Mouse (Mus musculus) heart, postnatal 25 days (tissue): ENCODE measurements around the gene Foxp1. TPM values are rescaled to one million over a fixed set of nuclear protein-coding genes. Genes with fewer than 3 reads are reported as not detected.

Experiments used
- DNase-seq: peaks from one replicate; pipeline ENCODE4 v3.0.0; 2022; ENCODE audit warnings: low spot score
- intact Hi-C: fragments of 180-260 bp; cut with DNase I; formaldehyde crosslinking; loops from one replicate; pipeline ENCODE4 v1.15.1; 2025
- total RNA-seq, 2 experiments: library from RNA; stranded (reverse); gene quantifications; 2 replicates each; pipeline ENCODE4 v1.2.3; 2021

Gene Foxp1
- total RNA-seq, 2 experiments from 2014 or later, result 33.6 to 35.3 TPM

DNA sequence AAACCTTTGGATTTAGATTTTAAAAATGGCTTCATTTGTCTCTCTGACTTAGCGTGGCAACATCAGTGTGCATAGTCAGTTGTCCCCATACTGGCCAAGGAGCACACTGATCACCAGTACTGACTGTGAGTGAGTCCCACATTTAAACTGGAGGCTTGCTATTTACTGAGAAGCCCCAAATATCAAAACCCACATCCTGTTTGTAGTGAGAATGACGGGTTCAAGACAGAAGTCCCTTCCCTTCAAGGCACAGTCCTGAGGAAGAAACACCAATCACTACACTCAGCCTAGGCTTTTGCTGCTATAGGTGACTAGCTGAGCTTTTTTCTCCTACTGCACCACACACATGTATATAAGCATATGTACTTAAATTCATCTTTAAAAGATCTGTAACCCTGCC lies 264.8 kb downstream of the Foxp1 start:
- intact Hi-C loops, result loop anchor here (10.0 kb wide), 1 partner anchor 283 kb away; no protein-coding TSS in a partner anchor
- no peak for DNase-seq

DNA sequence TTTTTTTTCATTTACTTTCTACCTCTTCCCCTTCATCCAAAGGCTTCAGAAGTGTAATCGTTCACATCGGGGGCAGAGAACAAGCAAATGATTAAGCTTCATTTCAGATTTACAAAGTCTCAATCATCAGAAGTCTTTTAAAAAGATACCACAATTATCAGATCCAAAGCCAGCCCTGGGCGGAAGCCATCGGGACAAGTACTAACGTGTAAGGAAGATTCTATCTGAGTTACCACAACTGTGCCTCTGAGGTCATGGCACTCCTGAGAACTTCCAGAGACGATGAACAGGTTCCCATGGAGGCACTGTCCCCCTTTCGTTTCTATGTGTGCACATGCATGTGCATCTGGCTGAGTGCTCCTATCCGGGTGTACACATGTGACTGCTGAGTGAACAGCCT lies 269.2 kb downstream of the Foxp1 start:
- no peak for DNase-seq
- intact Hi-C loops, result loop anchor here (10.0 kb wide), 1 partner anchor 279 kb away; no protein-coding TSS in a partner anchor

DNA sequence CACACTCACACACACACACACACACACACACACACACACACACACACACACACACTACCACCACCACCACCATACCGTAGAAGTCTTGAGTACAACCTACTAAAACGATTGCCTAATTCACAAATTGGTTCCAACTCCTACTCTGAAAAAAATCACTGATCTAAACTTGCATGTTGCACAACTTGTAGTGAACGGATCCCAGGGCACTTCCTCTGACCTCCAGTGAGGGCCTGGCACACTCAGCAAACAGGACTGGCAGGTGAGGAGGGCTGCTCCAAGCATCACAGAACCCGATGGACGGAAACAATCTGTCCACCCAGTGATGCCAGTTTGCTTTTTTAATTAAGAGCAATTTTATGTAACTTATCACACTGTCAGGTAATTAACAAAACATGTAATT lies 269.7 kb downstream of the Foxp1 start:
- no peak for DNase-seq
- intact Hi-C loops, result loop anchor here (10.0 kb wide), 1 partner anchor 278 kb away; no protein-coding TSS in a partner anchor

DNA sequence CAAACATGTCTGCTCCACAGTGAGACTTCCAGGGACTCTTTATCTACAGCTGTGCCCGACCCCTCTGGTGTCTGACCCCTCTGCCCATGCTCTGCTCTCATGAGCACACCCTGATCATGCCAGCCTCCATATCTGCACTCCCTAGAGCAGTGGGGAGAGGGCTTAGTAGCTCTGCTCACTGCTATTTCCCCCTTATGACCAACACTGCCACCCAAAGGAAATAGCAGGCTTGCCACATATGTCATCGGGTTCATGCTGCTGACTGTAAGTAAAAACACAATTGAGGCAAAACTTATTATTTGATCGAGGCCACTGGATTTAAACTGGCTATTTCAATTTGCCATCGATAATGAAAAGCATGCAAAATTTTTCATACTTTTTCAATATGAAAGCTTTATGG lies 270.6 kb downstream of the Foxp1 start:
- intact Hi-C loops, result loop anchor here (10.0 kb wide), 1 partner anchor 277 kb away; no protein-coding TSS in a partner anchor
- no peak for DNase-seq

DNA sequence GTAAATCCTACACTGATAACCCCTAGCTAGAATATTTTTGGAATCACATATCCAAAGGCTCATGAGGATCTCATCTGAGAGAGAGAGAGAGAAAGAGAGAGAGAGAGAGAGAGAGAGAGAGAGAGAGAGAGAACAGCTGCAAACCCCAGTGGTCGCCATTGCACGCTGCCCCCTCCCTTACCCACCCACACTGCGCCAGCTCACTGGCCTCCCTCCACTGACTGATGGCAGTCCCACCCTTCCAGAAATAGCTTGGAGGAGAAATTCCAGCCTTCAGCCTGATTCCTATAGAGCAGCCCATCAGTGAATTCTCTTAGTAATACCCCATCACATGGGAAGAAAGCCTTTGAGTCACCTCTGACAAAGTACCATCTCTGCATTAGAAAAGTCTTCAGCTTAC lies 271.3 kb downstream of the Foxp1 start:
- intact Hi-C loops, result loop anchor here (10.0 kb wide), 1 partner anchor 276 kb away; no protein-coding TSS in a partner anchor
- no peak for DNase-seq

DNA sequence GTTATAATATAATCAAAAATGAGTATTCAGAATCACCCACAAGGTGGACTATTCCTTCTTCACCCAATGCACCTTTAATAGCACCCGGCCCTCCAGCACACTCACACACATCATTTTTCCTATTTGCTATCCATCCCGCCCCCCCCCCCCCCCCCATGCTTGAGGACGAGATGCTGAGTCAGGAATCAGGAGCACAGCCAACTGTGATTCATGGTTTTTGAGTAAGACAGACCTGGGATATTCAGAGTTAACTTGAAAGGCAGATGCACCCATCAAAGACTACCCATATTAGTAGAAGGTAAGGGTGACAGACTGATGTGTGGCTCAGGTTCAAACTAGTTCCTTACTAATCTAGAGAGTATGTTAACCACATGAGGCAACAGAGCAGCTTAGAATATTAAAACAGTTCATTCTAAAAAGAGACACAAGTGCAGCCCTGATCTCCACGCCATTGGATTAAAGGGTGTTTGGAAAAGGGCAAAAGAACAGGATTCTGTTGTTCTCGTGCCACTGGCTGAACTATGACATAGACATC lies 273.0 kb downstream of the Foxp1 start:
- no peak for DNase-seq
- intact Hi-C loops, result loop anchor here (10.0 kb wide), 1 partner anchor 275 kb away; no protein-coding TSS in a partner anchor

DNA sequence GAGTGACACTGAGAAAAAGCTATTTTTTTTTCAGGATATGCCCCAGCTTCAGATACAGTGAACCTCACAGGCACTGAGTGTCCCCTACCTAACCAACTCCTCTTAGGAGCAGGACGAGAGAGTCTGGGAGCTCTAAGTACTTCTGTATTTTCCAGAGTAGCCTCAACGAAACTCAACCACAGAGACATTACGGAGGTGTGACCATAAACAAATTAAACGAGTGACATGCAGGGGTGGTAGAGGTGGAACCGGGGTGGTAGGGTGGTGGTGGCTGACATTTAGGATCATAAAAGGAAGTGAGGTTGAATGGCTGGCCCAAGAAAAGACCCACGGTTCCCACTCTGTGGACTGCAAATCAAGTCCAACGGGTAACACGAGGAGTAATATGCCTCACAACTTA lies 274.1 kb downstream of the Foxp1 start:
- DNase-seq, result no peak
- intact Hi-C loops, result no loop called here

DNA sequence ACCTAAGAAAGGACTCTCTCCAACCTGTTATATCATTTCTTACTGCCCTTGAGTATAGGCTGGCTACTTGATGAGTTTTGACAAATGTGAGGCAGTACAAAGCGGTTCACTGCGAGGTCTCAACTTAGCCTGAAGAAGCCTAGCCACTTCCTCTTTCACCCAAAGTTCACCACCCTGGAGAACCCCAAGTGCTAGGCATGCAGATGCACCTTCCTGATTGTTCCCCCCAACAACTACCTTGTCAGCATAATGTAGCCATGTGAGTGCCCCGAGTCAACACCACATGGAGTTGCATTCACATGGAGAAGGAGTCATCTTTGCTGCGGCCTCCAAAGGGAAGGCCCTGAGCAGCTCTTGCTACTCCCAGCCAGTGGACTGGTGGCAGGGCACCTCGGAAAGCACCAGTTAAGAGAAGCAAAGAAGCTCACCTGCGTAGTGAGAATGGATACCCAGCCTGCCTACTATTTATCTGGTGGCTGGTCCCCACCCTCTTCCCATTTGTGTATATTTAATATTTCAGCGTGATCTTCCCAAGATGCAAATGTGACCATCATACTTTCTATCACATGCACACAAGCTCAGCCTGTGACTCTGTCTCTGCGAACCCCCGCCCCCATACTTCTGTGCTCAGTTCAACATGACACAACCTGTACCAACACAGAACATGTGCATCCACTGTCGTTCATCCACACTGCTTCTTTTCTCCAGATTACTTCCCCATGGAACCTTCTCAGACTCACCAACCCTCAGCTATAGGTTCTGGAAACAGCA lies 280.7 kb downstream of the Foxp1 start:
- DNase-seq, result no peak
- intact Hi-C loops, result no loop called here

DNA sequence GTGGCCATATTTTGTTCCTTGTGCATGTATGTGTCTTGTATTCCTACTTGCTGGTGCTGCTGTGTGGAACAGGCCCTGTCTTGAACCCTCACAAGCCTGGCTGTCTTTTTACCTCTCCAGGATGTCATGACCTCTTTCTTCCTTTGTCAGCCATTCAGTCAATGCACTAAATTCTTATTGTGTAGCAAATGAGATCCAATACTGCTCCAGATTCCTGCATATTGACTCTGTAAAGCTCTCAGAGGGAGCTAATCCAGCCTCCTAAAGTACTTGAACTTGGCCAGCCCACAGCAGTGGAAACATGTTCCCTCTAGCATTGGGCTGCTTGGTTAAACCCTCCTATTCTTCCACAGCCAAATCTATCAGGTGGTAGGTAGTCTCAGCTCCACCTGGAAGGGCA lies 281.8 kb downstream of the Foxp1 start:
- no peak for DNase-seq
- intact Hi-C loops, result no loop called here

DNA sequence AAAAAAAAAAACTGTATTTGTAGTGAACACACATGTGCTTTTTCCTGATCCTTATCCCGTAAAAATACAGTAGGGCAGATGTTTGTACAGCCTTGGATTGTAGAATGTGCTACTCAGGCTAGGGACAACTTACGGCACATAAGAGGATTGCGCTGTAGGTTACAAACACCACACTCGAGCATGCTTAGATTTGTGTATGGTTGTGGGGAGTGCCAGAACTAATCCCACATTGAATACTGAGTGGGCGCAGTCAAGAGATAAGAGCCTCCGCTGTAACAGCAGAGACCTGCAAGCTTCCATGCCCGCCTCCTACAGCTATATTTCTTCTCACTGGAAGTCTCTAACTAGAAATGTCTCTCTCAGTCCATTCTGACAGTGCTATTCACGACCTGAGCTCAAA lies 286.9 kb downstream of the Foxp1 start:
- intact Hi-C loops, result no loop called here
- DNase-seq, result no peak

DNA sequence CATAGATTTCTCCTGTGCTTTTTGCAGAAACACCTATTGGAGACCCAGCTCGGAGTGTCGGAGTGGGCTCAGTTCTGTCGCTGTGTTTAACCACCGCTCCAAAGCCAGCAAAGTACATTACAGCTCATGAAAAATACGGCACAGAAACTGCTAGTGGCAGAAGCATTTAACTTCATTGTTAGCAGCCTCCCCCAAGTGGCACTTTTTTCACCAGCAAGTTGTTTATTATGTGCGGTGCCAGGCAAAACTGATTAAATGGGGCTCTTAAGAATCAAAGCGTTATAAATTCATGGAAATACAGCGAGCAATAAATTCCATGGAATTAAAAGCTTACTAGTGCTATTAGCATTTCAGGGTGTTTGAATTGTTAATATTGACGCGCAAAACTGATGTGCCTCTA lies 289.1 kb downstream of the Foxp1 start:
- intact Hi-C loops, result no loop called here
- DNase-seq, result no peak

DNA sequence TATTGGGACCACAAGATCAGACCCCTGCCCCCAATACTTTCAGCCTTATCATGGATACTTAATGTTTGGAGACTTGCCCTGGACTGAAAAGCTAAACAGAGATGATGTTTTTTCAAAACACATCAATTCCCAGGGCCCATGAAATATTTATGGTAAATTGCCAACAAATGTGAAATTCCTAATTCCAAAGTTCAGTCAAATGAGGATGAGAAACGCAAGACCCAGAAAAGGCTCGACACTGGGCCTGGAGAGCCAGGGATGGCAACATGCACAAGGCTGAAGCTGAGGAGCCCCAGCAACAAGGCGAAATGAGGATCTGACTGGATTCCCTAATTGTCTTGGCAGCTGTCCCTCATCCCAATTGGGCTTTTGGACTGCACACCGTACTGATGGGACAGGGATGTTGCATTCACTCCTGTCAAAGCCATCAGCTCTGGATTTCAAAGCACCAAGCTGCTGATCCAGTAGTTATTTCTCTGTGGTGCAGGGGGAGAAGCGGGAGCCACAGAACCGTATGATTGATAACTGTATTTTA lies 294.1 kb downstream of the Foxp1 start:
- intact Hi-C loops, result no loop called here
- no peak for DNase-seq

DNA sequence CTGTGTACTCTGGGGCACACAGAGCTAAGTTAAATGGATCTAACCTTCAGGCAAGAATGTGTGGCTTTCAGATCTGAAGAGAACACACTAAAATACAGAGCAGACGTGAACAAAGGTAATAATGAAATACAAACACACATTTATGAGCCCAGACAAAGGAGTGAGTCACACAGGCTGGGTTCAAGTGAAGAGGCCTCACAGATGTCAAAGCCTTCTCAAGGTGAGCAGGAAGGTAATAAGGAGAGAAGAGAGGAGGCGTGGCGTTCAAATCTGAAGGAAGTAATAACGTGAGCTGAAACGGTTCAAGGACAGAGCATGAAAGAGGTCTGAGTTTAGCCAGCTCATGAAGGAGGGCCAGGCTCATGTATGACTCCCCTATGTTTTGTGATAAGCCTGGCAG lies 301.4 kb downstream of the Foxp1 start:
- intact Hi-C loops, result no loop called here

DNA sequence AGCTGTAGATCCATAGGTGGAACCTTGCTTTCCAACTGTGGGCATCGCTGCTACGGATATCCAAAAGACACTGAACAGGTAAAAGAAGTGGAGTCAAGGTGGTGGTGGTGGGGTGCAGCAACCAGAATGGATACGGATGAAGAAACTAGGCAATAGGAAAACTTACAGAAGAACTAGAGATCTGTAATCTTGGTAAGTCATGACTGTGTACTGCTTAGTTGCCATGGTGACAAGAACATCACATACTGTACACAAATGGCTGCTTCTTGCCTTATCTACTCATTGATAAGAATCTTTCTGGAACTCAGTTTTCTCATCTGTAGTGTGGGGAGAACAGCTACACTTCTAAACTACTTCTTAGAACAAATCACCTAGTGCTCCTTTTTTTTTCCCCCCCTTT lies 302.0 kb downstream of the Foxp1 start:
- intact Hi-C loops, result no loop called here
- no peak for DNase-seq

More for the DNA sequence above, 301.4 kb downstream of the Foxp1 start:
- no peak for DNase-seq

DNA sequence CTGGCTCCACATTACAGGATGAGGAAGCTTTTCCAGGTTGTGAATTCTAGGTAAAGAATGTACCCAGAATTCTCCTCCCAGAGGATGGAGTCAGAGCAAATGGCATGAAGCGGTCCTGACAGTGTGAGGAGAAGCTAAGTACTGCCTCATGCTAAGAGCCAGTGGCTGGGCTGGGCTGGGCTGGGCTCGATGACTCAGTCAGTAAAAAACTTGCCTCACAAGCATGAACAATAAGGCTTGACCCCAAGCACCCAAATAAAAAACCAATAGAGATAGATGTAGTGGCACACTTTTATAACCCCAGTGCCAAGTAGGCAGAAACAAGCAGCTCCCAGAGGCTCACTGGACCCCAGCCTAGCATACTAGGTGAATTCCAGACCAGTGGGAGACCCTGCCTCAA lies 304.7 kb downstream of the Foxp1 start:
- DNase-seq, result no peak
- intact Hi-C loops, result no loop called here

DNA sequence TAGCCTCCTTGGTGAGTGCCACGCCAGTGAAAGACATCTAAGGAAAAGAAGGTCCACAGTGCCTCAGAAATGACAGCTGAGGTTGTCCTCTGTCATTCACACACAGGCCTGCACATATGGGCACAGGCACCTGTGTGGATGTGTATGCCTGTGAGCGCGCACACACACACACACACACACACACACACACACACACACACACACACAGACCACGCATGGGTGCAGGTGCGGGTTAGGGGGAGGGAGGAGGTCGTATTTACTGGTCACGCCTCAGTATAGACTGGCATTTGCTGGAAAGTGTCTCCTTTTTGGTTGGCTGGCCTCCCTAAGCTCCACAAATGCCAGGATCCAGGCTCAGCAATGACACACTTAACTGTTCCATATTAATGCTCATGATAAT lies 305.4 kb downstream of the Foxp1 start:
- intact Hi-C loops, result no loop called here
- DNase-seq, result no peak

DNA sequence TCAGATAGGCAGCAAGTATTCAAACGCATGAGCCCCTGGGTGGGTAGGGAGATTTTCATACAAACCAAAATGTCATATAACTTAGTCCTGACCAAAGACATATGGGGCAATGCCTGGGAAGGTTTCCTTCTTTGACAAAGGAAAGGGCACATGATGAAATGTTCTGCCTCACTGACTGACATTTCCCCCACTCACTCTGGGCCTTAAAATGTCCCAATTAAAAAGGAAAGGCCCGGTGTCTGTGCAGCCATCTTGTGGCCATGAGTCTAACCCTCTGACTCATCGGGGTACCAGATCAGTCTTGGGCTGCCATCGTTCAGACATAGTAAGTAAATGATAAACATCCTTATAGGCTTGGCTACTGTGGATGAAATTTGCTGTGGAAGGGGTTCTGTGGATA lies 310.1 kb downstream of the Foxp1 start:
- intact Hi-C loops, result no loop called here
- DNase-seq, result no peak

DNA sequence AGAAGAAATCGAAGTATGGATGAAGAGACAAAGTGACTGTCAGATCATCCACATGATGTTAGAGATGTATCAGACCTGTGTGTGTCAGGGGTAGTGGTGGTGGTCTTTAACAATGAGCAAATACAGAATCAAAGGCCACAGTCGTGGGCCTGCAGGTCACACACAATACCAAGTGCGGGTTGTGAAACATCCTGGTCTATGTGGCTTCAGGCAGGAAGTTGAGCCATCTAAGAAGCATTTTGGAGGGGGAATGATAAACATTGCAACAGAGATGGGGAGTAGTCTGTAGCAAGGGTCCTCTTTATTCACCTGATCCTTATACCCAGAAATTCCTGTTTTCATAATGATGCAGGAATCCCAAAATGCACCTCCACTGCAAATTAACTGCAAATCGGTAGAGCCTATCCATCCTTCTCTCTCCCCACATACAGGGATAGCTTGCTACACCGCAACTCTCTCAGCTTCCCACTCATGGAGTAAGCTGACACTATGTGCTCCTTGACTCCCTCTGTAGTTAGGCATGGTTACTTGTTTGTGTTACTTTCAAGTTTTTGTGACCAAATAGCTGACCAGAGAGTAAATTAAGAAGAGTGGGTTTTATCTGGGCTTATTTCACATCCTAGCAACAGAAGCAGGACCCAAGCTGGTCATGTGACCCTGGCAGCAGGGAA lies 310.7 kb downstream of the Foxp1 start:
- DNase-seq, result no peak
- intact Hi-C loops, result no loop called here

DNA sequence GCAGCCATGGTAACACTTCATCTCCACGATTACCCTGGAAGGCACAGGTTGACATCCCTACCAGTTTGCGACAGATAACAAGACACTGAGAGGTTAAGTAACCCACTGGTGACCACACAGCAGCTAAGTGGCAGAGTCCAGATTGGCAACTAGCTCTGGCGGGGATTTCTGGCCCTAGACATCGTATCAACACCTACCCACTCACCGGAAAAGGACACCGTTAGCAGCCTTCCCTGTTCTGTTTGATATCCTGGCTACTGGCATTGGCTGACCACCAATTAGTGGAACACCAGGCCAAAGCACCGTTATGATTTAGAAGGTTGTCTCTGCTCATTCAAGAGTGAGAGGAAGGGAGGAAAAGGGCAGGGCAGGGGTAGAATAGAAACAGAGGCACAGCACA lies 312.4 kb downstream of the Foxp1 start:
- intact Hi-C loops, result no loop called here
- DNase-seq, result no peak

DNA sequence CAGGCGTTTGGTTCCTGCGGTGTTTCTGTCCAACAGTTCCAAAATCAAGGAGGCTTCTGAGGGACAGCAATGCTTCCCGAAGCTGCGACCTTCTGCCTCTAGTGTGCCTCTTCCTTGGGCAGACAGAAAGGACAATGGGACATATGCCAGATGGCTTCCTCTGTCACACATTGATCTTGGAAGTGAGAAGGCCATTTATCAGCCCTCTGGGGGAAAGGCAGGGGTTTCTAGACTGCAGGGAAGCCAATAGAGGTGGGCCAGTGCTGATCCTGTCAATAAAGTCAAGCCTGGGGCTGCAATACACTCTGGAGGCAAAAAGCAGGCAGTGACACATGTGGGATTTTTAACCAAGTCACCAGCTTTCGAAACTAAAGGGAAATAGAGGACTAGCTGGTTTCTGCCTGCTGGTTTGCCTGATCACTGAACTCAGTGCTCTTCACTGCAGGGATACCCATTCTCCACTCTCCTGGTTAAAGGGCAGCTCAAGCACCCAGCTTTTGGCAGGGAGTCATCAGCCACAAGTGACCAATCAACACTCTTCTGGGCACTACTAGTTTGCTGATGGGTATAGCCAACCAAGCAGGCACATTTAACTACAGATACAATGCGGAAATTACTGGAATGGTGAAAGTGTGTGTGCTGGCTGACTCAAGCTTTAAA lies 315.2 kb downstream of the Foxp1 start:
- intact Hi-C loops, result loop anchor here (10.0 kb wide), 1 partner anchor 247 kb away; no protein-coding TSS in a partner anchor
- DNase-seq, result no peak
